In the genomic region with DNA sequence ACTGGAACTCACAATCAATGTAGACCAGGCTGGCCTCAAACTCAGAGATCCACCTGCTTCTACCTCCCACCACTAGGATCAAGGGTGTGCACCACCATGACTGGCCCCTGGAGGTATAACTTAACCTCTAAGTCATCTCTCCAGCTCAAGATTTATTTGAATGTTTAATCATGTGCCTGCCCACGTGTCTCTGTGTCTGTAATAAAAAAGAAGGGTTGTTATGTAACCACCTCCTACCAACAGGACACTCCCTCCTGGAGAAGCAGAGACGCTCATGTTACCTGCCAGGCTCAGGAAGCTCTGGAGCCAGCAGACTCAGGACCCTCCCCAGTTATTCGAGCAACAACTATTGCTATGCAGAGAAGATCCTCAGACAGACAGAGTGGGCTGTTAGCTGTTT, we compare ENCODE assay signal across 28 mouse cellular contexts. TPM values are rescaled to one million over a fixed set of nuclear protein-coding genes. Genes with fewer than 3 reads are reported as not detected.
DNase-seq lines count a peak whose midpoint lies in the region; ATAC-seq lines count a peak whose summit lies in the region.
"Had no signal": no experiment of that assay in that cellular context is flagged by ENCODE, and none has a peak within 500 bp of the region (broad histone marks: within the 10 kb centered on the region; RNA-seq: fewer than 3 reads in every experiment).

No protein-coding gene starts in this region.

- H3K4me2 ChIP-seq in kidney, embryonic 16.5 days (replicated peaks; ENCODE audit: low read depth, low read length), result no peak overlapping the region
- H3K4me2 ChIP-seq in intestine, embryonic 15.5 days (replicated peaks), result no peak overlapping the region
- H3K4me2 ChIP-seq in intestine, embryonic 16.5 days (ENCODE audit: low read depth, low read length), result no peak overlapping the region
- H3K4me2 ChIP-seq: embryonic facial prominence, embryonic 13.5 days; forebrain, embryonic 12.5 days; forebrain, embryonic 15.5 days; heart, embryonic 13.5 days had no signal

- H3K27ac ChIP-seq in kidney, embryonic 16.5 days (ENCODE audit: low read length), result no peak overlapping the region
- no peak overlapping the region for H3K27ac ChIP-seq in intestine, embryonic 15.5 days
- no peak overlapping the region for H3K27ac ChIP-seq in intestine, embryonic 16.5 days (ENCODE audit: low read length)
- H3K27ac ChIP-seq in limb, embryonic 10.5 days, result no peak overlapping the region
- H3K27ac ChIP-seq: embryonic facial prominence, embryonic 10.5 days; embryonic facial prominence, embryonic 13.5 days; forebrain, embryonic 12.5 days; forebrain, embryonic 15.5 days; heart, adult 2 months; heart, embryonic 10.5 days; heart, embryonic 13.5 days had no signal

- H3K4me3 ChIP-seq in kidney, embryonic 16.5 days (ENCODE audit: low read length), result no peak overlapping the region
- H3K4me3 ChIP-seq in intestine, embryonic 15.5 days (replicated peaks), result no peak overlapping the region
- H3K4me3 ChIP-seq in intestine, embryonic 16.5 days (ENCODE audit: low read length), result no peak overlapping the region
- no peak overlapping the region for H3K4me3 ChIP-seq in limb, embryonic 10.5 days
- H3K4me3 ChIP-seq: embryonic facial prominence, embryonic 10.5 days; embryonic facial prominence, embryonic 13.5 days; erythroblast, embryonic 14.5 days; forebrain, embryonic 12.5 days; forebrain, embryonic 15.5 days; heart, adult 2 months; heart, embryonic 10.5 days; heart, embryonic 13.5 days had no signal

- no peaks in the 10 kb centered on the region for H3K4me1 ChIP-seq in kidney, embryonic 16.5 days (ENCODE audit: insufficient read depth, low read length)
- no peaks in the 10 kb centered on the region for H3K4me1 ChIP-seq in intestine, embryonic 15.5 days (replicated peaks)
- H3K4me1 ChIP-seq in intestine, embryonic 16.5 days (ENCODE audit: control insufficient read depth, insufficient read depth, low read length), result no peaks in the 10 kb centered on the region
- H3K4me1 ChIP-seq in limb, embryonic 10.5 days, result no peaks in the 10 kb centered on the region
- H3K4me1 ChIP-seq: embryonic facial prominence, embryonic 10.5 days; embryonic facial prominence, embryonic 13.5 days; forebrain, embryonic 12.5 days; forebrain, embryonic 15.5 days; heart, embryonic 10.5 days had no signal

- WGBS in kidney, embryonic 16.5 days, result 51% methylated on average over 3 of the region's 3 CpGs
- WGBS in intestine, embryonic 15.5 days, result 43% methylated on average over 3 of the region's 3 CpGs
- WGBS in intestine, embryonic 16.5 days, result 40% methylated on average over 3 of the region's 3 CpGs
- 74% methylated on average over 3 of the region's 3 CpGs for WGBS in limb, embryonic 10.5 days

- H3K9ac ChIP-seq in kidney, embryonic 16.5 days (replicated peaks; ENCODE audit: low read length), result no peak overlapping the region
- no peak overlapping the region for H3K9ac ChIP-seq in intestine, embryonic 15.5 days
- H3K9ac ChIP-seq in intestine, embryonic 16.5 days (ENCODE audit: low read depth, low read length), result no peak overlapping the region
- H3K9ac ChIP-seq: embryonic facial prominence, embryonic 13.5 days; forebrain, embryonic 12.5 days; forebrain, embryonic 15.5 days; heart, embryonic 13.5 days had no signal

- H3K27me3 ChIP-seq in kidney, embryonic 16.5 days (ENCODE audit: insufficient read depth, low read length), result no peaks in the 10 kb centered on the region
- no peaks in the 10 kb centered on the region for H3K27me3 ChIP-seq in intestine, embryonic 15.5 days (replicated peaks)
- no peaks in the 10 kb centered on the region for H3K27me3 ChIP-seq in intestine, embryonic 16.5 days (replicated peaks; ENCODE audit: control insufficient read depth, insufficient read depth, low read length)
- H3K27me3 ChIP-seq in limb, embryonic 10.5 days (ENCODE audit: low read depth, poor library complexity, severe bottlenecking), result no peaks in the 10 kb centered on the region
- H3K27me3 ChIP-seq: embryonic facial prominence, embryonic 13.5 days; forebrain, embryonic 12.5 days; forebrain, embryonic 15.5 days; heart, embryonic 13.5 days had no signal

- DNase-seq in kidney, adult 8-10 months, result peak; percentile 63 to 77
- peak; percentile 49 to 70 for DNase-seq in kidney, postnatal 36 days
- no peak for DNase-seq in kidney, adult 18-20 months
- no peak for DNase-seq in right cerebral cortex, adult 18-20 months
- DNase-seq in limb, embryonic 10.5 days (ENCODE audit: low spot score), result no peak
- DNase-seq: adrenal gland, adult 2 months; adrenal gland, postnatal 14 days; cerebellum, adult 11 months; cerebellum, adult 8-10 months; cerebellum, postnatal 10 days; cerebellum, postnatal 36 days; embryo, embryonic 11 days; gastrocnemius, postnatal 10 days; gastrocnemius, postnatal 36 days; heart, adult 2 months; heart, postnatal 14 days; heart, postnatal 4 days had no signal

- no peaks in the 10 kb centered on the region for H3K36me3 ChIP-seq in kidney, embryonic 16.5 days (ENCODE audit: insufficient read depth, low read length)
- no peaks in the 10 kb centered on the region for H3K36me3 ChIP-seq in intestine, embryonic 15.5 days
- no peaks in the 10 kb centered on the region for H3K36me3 ChIP-seq in intestine, embryonic 16.5 days (ENCODE audit: control insufficient read depth, insufficient read depth, low read length)
- H3K36me3 ChIP-seq in limb, embryonic 10.5 days, result no peaks in the 10 kb centered on the region
- H3K36me3 ChIP-seq: embryonic facial prominence, embryonic 10.5 days; embryonic facial prominence, embryonic 13.5 days; forebrain, embryonic 12.5 days; forebrain, embryonic 15.5 days; heart, embryonic 10.5 days; heart, embryonic 13.5 days had no signal

- no peaks in the 10 kb centered on the region for H3K9me3 ChIP-seq in kidney, embryonic 16.5 days (ENCODE audit: low read length)
- no peaks in the 10 kb centered on the region for H3K9me3 ChIP-seq in intestine, embryonic 15.5 days
- no peaks in the 10 kb centered on the region for H3K9me3 ChIP-seq in intestine, embryonic 16.5 days (ENCODE audit: control insufficient read depth, low read length)
- no peaks in the 10 kb centered on the region for H3K9me3 ChIP-seq in limb, embryonic 10.5 days (replicated peaks)
- H3K9me3 ChIP-seq: embryonic facial prominence, embryonic 10.5 days; embryonic facial prominence, embryonic 13.5 days; forebrain, embryonic 12.5 days; forebrain, embryonic 15.5 days; heart, embryonic 10.5 days; heart, embryonic 13.5 days had no signal

- ATAC-seq in kidney, embryonic 16.5 days (ENCODE audit: low FRiP score, low TSS enrichment), result no peak
- peak; percentile 51; the same call in 1 of the 2 replicates for ATAC-seq in intestine, embryonic 15.5 days
- ATAC-seq in intestine, embryonic 16.5 days, result peak; percentile 52
- ATAC-seq: CD4-positive, CD25-positive, alpha-beta regulatory T cell, adult 4 months; forebrain, embryonic 15.5 days had no signal

RNA-seq across cellular contexts. Expression of gene Aak1, which starts 7.4 kb away (rescaled TPM):
- polyA plus RNA-seq in kidney, embryonic 16.5 days (2015; fragmentation: Nextera tagmentation; extraction: Ambion mirVana), result 9.0 and 13.5 TPM in 2 replicates
- polyA plus RNA-seq in intestine, embryonic 15.5 days (2015; fragmentation: Nextera tagmentation; extraction: Ambion mirVana), result 13.7 and 14.8 TPM in 2 replicates
- 7.0 and 8.9 TPM in 2 replicates for polyA plus RNA-seq in intestine, embryonic 16.5 days (2015; fragmentation: Nextera tagmentation; extraction: Ambion mirVana)
- polyA plus RNA-seq in limb, embryonic 10.5 days (2016; fragmentation: Nextera tagmentation; extraction: Ambion mirVana), result 11.2 and 13.3 TPM in 2 replicates

RNA-seq across cellular contexts. Expression of gene Anxa4, which starts 48.6 kb away (rescaled TPM):
- polyA plus RNA-seq in kidney, embryonic 16.5 days (2015; fragmentation: Nextera tagmentation; extraction: Ambion mirVana), result 50.7 and 59.2 TPM in 2 replicates
- 345 and 376 TPM in 2 replicates for polyA plus RNA-seq in intestine, embryonic 15.5 days (2015; fragmentation: Nextera tagmentation; extraction: Ambion mirVana)
- 538 and 653 TPM in 2 replicates for polyA plus RNA-seq in intestine, embryonic 16.5 days (2015; fragmentation: Nextera tagmentation; extraction: Ambion mirVana)
- polyA plus RNA-seq in limb, embryonic 10.5 days (2016; fragmentation: Nextera tagmentation; extraction: Ambion mirVana), result 4.1 and 7.5 TPM in 2 replicates
- polyA plus RNA-seq: erythroblast, embryonic 14.5 days had no signal

Comparison
In these comparisons a context has a peak if more than half of its experiments do, and no peak if none do; other contexts are left out.
1. DNase-seq: peak in kidney, adult 8-10 months (2 of 2) and kidney, postnatal 36 days (2 of 2); none in kidney, adult 18-20 months (single experiment), right cerebral cortex, adult 18-20 months (single experiment) and limb, embryonic 10.5 days (single experiment).